Mouse (Mus musculus) myocyte (in vitro differentiated cells): ENCODE measurements around the gene 2310033P09Rik. TPM values are rescaled to one million over a fixed set of nuclear protein-coding genes. Genes with fewer than 3 reads are reported as not detected.
A peak's percentile ranks its signal among the peaks of the same experiment; 100 is the strongest.

Experiments used
- H3K27me3 ChIP-seq: one replicate; pipeline ENCODE4 v1.6.1; 2011; ENCODE audit not compliant: control insufficient read depth, insufficient read depth, insufficient read length
- H3K36me3 ChIP-seq: one replicate; pipeline ENCODE4 v1.6.1; 2011; ENCODE audit not compliant: control insufficient read depth, insufficient read depth
- H3K4me2 ChIP-seq: one replicate; pipeline ENCODE4 v1.6.1; 2011; ENCODE audit warnings: low read depth, control low read depth
- H3K4me3 ChIP-seq: one replicate; pipeline ENCODE4 v1.5.1; 2011; ENCODE audit warnings: mild to moderate bottlenecking, control low read depth, moderate library complexity
- H3K79me2 ChIP-seq: one replicate; pipeline ENCODE4 v1.6.1; 2011; ENCODE audit not compliant: control insufficient read depth, insufficient read depth
- H3ac ChIP-seq: one replicate; pipeline ENCODE4 v1.6.1; 2011; ENCODE audit not compliant: control insufficient read depth, insufficient read length
- CEBPB ChIP-seq: IDR thresholded peaks from 2 replicates; pipeline ENCODE4 v1.6.1; 2011; ENCODE audit warnings: mild to moderate bottlenecking, moderate library complexity; ENCODE audit not compliant: poor library complexity, insufficient read depth, severe bottlenecking
- E2F4 ChIP-seq: IDR thresholded peaks from one replicate; pipeline ENCODE4 v1.6.1; 2011; ENCODE audit warnings: mild to moderate bottlenecking, control low read depth, moderate library complexity; ENCODE audit not compliant: insufficient read depth
- MAX ChIP-seq: IDR thresholded peaks from one replicate; pipeline ENCODE4 v1.6.1; 2011; ENCODE audit warnings: low read depth, mild to moderate bottlenecking, control low read depth
- MYOD1 ChIP-seq, 3 experiments: IDR thresholded peaks; one replicate each; pipeline ENCODE4 v1.6.1; 2011; ENCODE audit warnings: control low read depth in 2 of 3, low read depth in 2 of 3, mild to moderate bottlenecking in 2 of 3, moderate library complexity in 1 of 3; ENCODE audit not compliant: insufficient read length in 2 of 3, control insufficient read depth in 1 of 3
- MYOG ChIP-seq, 3 experiments: IDR thresholded peaks; one replicate each; pipeline ENCODE4 v1.6.1; 2011; ENCODE audit warnings: control low read depth in 2 of 3, low read depth in 2 of 3, mild to moderate bottlenecking in 2 of 3; ENCODE audit not compliant: insufficient read length in 2 of 3, control insufficient read depth in 1 of 3, insufficient read depth in 1 of 3
- POLR2A ChIP-seq: IDR thresholded peaks from one replicate; pipeline ENCODE4 v1.6.1; 2011; ENCODE audit warnings: low read depth, mild to moderate bottlenecking, control low read depth, moderate library complexity; ENCODE audit not compliant: insufficient read length
- POLR2AphosphoS2 ChIP-seq: IDR thresholded peaks from one replicate; pipeline ENCODE4 v1.6.1; 2011; ENCODE audit warnings: low read depth, control low read depth; ENCODE audit not compliant: insufficient read length
- REST ChIP-seq: IDR thresholded peaks from one replicate; pipeline ENCODE4 v1.6.1; 2011; ENCODE audit warnings: mild to moderate bottlenecking, control low read depth, moderate library complexity; ENCODE audit not compliant: insufficient read depth, insufficient read length
- SRF ChIP-seq: IDR thresholded peaks from one replicate; pipeline ENCODE4 v1.6.1; 2011; ENCODE audit warnings: low read depth; ENCODE audit not compliant: control insufficient read depth, insufficient read length
- TCF12 ChIP-seq: IDR thresholded peaks from one replicate; pipeline ENCODE4 v1.6.1; 2011; ENCODE audit warnings: mild to moderate bottlenecking, control low read depth; ENCODE audit not compliant: poor library complexity, insufficient read depth, severe bottlenecking
- TCF3 ChIP-seq: IDR thresholded peaks from one replicate; pipeline ENCODE4 v1.6.1; 2011; ENCODE audit warnings: low read depth, control low read depth; ENCODE audit not compliant: insufficient read length
- USF1 ChIP-seq: IDR thresholded peaks from one replicate; pipeline ENCODE4 v1.6.1; 2011; ENCODE audit warnings: low read depth, mild to moderate bottlenecking, control low read depth, moderate library complexity
- polyA plus RNA-seq: library from polyadenylated mRNA; unstranded; fragments of >200 nt; fragmentation: generic; extraction: Trizol; gene quantifications from one replicate; pipeline ENCODE4 v1.2.1, GENCODE M21; 2012; ENCODE audit warnings: missing spikeins

Gene 2310033P09Rik
- polyA plus RNA-seq, 1 experiment = 13.3 TPM

DNA sequence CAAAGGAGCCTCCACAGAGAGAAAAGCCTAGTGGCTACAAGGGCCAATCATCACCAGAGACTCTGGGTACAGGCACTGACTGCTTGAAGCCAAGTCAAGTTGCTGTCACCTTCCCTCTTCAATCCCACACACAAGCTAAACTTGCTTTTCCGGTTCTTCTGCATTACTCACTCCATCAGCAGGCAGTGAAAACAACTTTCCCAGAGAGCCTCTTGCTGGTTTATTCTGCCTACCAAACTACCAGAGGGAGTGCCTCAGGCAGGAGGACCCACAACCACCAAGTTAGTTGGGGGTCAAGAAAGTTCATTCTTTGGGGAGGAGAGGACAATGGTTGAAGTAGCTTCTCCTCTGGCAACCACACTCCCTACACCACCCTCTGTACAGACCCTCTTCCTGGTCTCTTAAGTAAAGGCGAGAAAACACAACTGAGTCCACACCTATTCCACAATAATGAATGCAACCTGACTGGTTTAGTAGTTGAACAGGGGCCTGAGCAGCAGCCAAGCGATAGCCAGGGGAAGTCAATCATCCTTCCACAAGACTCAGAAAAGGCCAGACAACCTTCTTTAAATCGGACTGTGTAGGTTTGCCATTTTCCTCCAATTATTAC is 10.4 kb downstream of the 2310033P09Rik start:
- Histone ChIP-seq H3K27me3 (no peaks in the 10 kb centered on the region), H3ac (no peak overlapping the region), H3K4me2 (no peak overlapping the region), H3K4me3 (no peak overlapping the region), H3K36me3 (peaks cover 4% of the 10 kb centered on the region), H3K79me2 (peaks cover 100% of the 10 kb centered on the region)
- TF ChIP-seq POLR2AphosphoS2 = no peak
- no peak for TF ChIP-seq CEBPB
- no peak for TF ChIP-seq POLR2A
- no peak for TF ChIP-seq E2F4
- no peak for TF ChIP-seq TCF3
- no peak for TF ChIP-seq MAX
- no peak for TF ChIP-seq MYOD1 (IDR thresholded peaks at IDR 0.05; ENCODE audit: control insufficient read depth in 1 of 3, insufficient read length in 2 of 3, low read depth in 2 of 3)
- TF ChIP-seq MYOG (IDR thresholded peaks at IDR 0.05; ENCODE audit: control insufficient read depth in 1 of 3, insufficient read depth in 1 of 3, insufficient read length in 2 of 3, low read depth in 2 of 3) = no peak
- no peak for TF ChIP-seq SRF
- TF ChIP-seq TCF12 = no peak
- no peak for TF ChIP-seq USF1
- no peak for TF ChIP-seq REST

DNA sequence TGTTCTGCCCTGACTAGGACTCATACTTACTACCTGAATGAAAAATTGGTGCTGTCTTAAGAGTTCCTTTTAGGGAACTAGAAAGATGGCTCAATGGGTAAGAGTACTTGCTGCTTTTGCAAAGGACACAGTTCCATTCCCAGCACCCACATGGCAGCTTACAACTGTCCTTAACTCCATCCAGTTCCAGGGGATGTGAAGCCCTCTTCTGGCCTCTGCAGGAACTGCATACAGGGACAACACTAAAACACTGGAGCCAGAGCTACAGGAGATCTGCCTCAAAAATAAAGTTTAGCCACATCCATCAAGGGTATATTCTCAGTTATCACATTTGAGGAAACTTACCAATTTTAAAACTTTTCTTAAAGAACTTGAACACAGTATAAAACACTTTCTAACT is 10.9 kb downstream of the 2310033P09Rik start:
- Histone ChIP-seq H3K4me3 (no peak overlapping the region), H3ac (no peak overlapping the region), H3K36me3 (peaks cover 4% of the 10 kb centered on the region), H3K27me3 (no peaks in the 10 kb centered on the region), H3K4me2 (no peak overlapping the region), H3K79me2 (peaks cover 100% of the 10 kb centered on the region)
- TF ChIP-seq MYOG (IDR thresholded peaks at IDR 0.05; ENCODE audit: control insufficient read depth in 1 of 3, insufficient read depth in 1 of 3, insufficient read length in 2 of 3, low read depth in 2 of 3) = no peak
- no peak for TF ChIP-seq USF1
- TF ChIP-seq E2F4 = no peak
- TF ChIP-seq TCF3 = no peak
- no peak for TF ChIP-seq POLR2A
- TF ChIP-seq MYOD1 (IDR thresholded peaks at IDR 0.05; ENCODE audit: control insufficient read depth in 1 of 3, insufficient read length in 2 of 3, low read depth in 2 of 3) = no peak
- no peak for TF ChIP-seq TCF12
- no peak for TF ChIP-seq CEBPB
- no peak for TF ChIP-seq MAX
- no peak for TF ChIP-seq POLR2AphosphoS2
- TF ChIP-seq REST = no peak

DNA sequence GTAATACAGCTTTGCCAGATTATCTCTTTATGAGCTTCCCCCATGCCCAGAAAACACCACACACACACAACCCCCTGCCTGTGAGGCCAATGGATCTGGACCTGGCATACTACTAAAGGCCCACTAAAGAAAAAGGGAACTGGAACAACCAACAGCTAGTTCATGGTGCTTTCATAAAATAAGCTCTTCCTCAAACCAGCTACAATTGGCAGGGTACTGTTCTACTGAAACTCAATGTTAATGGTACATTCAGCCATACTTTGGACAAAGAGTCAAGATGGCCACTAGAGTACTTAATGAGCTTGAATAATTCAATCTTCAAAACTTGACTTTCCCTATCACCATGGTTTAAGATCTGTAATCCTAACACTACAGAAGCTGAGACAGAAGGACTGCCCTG is 13.5 kb downstream of the 2310033P09Rik start:
- H3K27me3 ChIP-seq = no peaks in the 10 kb centered on the region
- peaks cover 7% of the 10 kb centered on the region for H3K36me3 ChIP-seq
- no peak overlapping the region for H3ac ChIP-seq
- H3K4me2 ChIP-seq = no peak overlapping the region
- H3K4me3 ChIP-seq = no peak overlapping the region
- TF ChIP-seq TCF3 (no peak), TCF12 (no peak), E2F4 (no peak), MYOG (IDR thresholded peaks at IDR 0.05; ENCODE audit: control insufficient read depth in 1 of 3, insufficient read depth in 1 of 3, insufficient read length in 2 of 3, low read depth in 2 of 3) (no peak), POLR2A (no peak), REST (no peak), USF1 (no peak), POLR2AphosphoS2 (no peak), MYOD1 (IDR thresholded peaks at IDR 0.05; ENCODE audit: control insufficient read depth in 1 of 3, insufficient read length in 2 of 3, low read depth in 2 of 3) (no peak), MAX (no peak), SRF (no peak), CEBPB (no peak)
- H3K79me2 ChIP-seq = peaks cover 100% of the 10 kb centered on the region

DNA sequence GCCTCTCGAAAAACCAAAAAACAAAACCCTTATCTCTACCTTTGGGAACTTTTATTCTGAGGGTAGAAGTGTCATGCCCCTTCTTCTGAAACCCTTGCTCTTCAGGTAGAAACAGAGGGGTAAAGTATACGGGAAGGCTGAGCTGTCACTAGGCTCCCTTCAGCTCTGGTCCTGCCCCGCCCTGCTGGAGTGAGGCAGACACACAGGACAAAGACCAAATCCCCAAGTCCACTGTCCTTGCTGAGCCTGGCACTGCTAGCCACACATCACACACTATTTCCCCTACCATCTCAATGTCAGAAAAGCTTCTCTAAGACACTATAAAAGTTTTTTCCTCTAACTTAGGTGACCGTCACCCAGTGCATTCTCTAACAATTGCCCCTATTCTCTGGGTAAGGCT is 14.2 kb downstream of the 2310033P09Rik start:
- TF ChIP-seq USF1 (no peak), E2F4 (no peak), TCF3 (no peak), CEBPB (no peak), REST (no peak), MYOD1 (IDR thresholded peaks at IDR 0.05; ENCODE audit: control insufficient read depth in 1 of 3, insufficient read length in 2 of 3, low read depth in 2 of 3) (no peak), SRF (no peak), POLR2A (no peak), MYOG (IDR thresholded peaks at IDR 0.05; ENCODE audit: control insufficient read depth in 1 of 3, insufficient read depth in 1 of 3, insufficient read length in 2 of 3, low read depth in 2 of 3) (no peak), MAX (no peak), POLR2AphosphoS2 (no peak), TCF12 (no peak)
- no peaks in the 10 kb centered on the region for H3K27me3 ChIP-seq
- no peak overlapping the region for H3ac ChIP-seq
- H3K4me2 ChIP-seq = no peak overlapping the region
- H3K79me2 ChIP-seq = peaks cover 100% of the 10 kb centered on the region
- H3K36me3 ChIP-seq = peaks cover 7% of the 10 kb centered on the region
- H3K4me3 ChIP-seq = no peak overlapping the region

DNA sequence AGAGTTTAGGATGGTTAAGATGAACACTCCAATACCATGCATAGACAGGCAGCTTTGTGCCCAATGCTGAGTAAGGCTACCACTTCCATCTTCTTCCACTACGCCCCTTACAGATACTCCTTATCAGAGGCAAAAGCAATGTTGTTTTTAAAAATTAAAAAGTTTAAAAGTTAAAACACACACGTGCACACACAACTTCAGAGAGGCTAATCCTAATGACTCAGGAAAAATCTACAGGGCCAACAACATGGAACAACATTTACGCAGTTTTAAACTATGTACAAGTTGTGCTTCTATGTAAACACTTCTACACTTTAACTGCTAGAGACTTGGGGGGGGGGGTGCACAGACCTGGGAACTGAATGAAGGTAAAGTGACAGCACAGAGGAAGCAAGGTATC is 15.9 kb downstream of the 2310033P09Rik start:
- Histone ChIP-seq H3K4me2 (peak overlapping the region; percentile 96), H3ac (no peak overlapping the region), H3K79me2 (peaks cover 90% of the 10 kb centered on the region), H3K36me3 (peaks cover 7% of the 10 kb centered on the region), H3K4me3 (no peak overlapping the region), H3K27me3 (no peaks in the 10 kb centered on the region)
- TF ChIP-seq POLR2A (no peak), POLR2AphosphoS2 (no peak), MAX (no peak), USF1 (no peak), MYOD1 (IDR thresholded peaks at IDR 0.05; ENCODE audit: control insufficient read depth in 1 of 3, insufficient read length in 2 of 3, low read depth in 2 of 3) (no peak), SRF (no peak), TCF3 (no peak), E2F4 (no peak), MYOG (IDR thresholded peaks at IDR 0.05; ENCODE audit: control insufficient read depth in 1 of 3, insufficient read depth in 1 of 3, insufficient read length in 2 of 3, low read depth in 2 of 3) (no peak), CEBPB (no peak), TCF12 (no peak), REST (no peak)
